Mouse (Mus musculus): ENCODE data around the gene Tmem121. TPM values are rescaled to one million over a fixed set of nuclear protein-coding genes. Genes with fewer than 3 reads are reported as not detected.

The Tmem121 gene
- total RNA-seq, 2 experiments from 2014 or later = 0.15 TPM

Other genes with a start within 250 kb of the Tmem121 start
- 1 to 10 TPM; 7.5 to 8.2 TPM for gene Nudt14, start 243.8 kb upstream of the Tmem121 start, total RNA-seq (2021)
- gene Btbd6, start 209.4 kb upstream of the Tmem121 start, total RNA-seq (2021) = 10 to 100 TPM; 12.7 to 13.5 TPM
- 10 to 100 TPM; 16.8 to 20.9 TPM for gene Brf1, start 185.2 kb upstream of the Tmem121 start, total RNA-seq (2021)
- 10 to 100 TPM; 34.9 to 36.6 TPM for gene Pacs2, start 171.4 kb upstream of the Tmem121 start, total RNA-seq (2021)
- gene Tex22, start 111.4 kb upstream of the Tmem121 start, total RNA-seq (2021) = under 1 TPM; 0.22 to 0.31 TPM
- 10 to 100 TPM; 32.3 to 36.1 TPM for gene Mta1, start 87.7 kb upstream of the Tmem121 start, total RNA-seq (2021)
- gene Crip2, start 45.7 kb upstream of the Tmem121 start, total RNA-seq (2021) = 10 to 100 TPM; 30.9 to 39.3 TPM
- 10 to 100 TPM; 73.5 to 88.6 TPM for gene Crip1, start 39.6 kb upstream of the Tmem121 start, total RNA-seq (2021)
- gene Tedc1, start 29.5 kb upstream of the Tmem121 start, total RNA-seq (2021) = under 1 TPM; 0.56 to 0.67 TPM

Data from gastrocnemius, postnatal 36 days (tissue).